Mouse (Mus musculus) lung, postnatal 10 days (tissue): ENCODE results near the gene F7.
A peak's percentile ranks its signal among the peaks of the same experiment; 100 is the strongest.
"Not testable (repeated sequence)": the region's sequence is repeated elsewhere in the genome, so short reads cannot be mapped to it uniquely, and the experiment has no call there.

ENCODE experiments used
- DNase-seq: peaks from one replicate; pipeline ENCODE4 v3.0.0; 2021

The F7 gene

DNA sequence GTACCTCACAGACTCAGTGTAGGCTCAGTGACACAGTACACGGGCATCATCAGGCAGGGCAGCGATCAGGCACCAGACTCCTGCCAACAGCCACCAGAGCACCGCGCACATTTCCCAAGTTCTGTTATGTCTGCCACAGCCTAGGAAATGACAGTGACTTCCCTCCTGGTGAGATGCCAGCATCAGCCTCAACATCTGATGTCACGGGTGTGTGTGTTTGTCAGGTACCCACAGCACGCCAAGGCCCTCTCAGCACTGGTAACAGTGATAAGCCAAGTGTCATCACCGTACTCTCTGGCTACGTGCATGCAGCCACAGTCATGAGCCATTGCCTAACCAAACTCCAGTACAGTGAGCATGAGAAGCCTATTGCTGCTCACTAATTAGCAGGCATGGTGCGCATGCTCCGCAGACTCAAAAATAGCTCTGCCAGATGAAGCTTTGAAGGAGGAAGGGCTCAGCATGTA, 10.5 kb downstream of the F7 start:
- peak; percentile 13 for DNase-seq

DNA sequence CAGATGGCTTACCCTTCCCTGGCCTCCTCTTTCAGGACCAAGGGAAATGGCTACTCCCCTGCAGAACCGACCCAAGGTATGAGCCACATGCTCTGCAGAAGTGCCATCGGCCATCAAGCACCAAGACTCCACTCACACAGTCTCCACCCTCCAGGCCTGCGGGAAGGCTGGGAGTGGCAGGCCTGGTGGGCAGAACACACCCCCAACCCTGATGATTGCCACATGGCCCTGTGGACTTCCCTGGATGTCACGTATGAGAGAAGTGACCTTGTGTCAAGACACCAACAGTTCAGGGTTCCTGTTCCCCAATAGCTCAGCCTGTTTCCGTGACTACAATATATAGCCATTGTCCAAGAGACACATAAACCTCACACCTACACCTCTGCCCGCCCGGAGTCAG, 11.2 kb downstream of the F7 start, which contains the start of gene F10:
F10 (plus strand) TSS at position 294 of the 400 bp plus-strand sequence.
- peak; percentile 34 for DNase-seq

DNA sequence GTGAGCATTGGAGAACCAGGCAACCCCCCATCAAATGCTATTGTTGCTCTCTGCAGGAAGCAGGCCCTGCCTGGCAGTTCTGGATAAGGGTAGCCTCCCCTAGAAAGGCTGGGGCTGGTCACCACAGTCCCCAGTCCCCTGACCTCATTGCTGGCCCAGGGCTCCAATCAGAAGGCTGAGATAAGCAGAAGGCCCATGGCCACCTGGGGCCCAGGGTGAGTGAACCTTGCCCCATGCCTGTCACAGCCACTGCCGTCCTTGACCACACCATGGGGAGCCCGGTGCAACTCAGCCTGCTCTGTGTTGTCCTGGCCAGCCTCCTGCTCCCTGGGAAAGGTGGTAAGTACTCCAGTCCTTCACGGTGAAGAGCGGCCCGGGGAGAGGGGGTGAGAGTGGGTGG, 11.7 kb downstream of the F7 start:
- DNase-seq: no peak

DNA sequence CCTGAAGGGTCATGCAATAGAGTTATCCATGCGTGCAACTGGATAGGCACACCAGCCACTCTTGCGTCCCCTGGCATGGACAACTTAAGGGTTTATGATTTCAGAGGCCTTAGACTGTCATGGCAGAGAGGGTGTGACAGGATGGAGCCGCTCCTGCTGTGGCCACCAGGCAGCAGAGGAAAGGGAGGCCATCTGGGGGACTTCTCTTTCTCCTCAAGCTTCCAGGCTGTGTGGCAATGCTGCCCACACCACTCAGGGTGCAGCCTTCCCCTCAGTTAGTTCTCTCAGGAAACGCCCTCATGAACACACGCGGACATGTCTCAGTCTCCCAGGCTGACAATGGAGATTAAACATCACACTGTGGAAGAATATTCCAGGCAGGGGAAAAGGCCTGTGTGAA, 13.2 kb downstream of the F7 start:
- peak; percentile 13 for DNase-seq

DNA sequence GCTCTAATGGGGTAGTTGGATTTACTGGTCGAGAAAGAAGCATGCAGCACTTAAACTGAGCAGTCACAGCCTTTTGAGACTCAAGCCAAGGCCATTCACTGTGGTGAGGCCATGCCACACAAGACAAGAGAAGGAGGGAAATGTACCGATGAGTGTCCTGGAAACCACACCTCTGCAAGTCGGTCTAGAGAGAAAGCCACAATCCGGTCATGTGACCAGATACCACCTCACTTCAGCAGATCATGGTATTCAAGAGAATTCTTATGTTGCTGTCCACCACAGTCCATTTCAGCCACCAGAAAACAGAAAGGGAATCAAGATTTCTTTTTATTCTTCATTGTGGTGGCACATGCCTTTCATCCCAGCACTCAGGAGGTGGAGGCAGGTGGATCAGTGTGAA, 15.6 kb downstream of the F7 start:
- no peak for DNase-seq

DNA sequence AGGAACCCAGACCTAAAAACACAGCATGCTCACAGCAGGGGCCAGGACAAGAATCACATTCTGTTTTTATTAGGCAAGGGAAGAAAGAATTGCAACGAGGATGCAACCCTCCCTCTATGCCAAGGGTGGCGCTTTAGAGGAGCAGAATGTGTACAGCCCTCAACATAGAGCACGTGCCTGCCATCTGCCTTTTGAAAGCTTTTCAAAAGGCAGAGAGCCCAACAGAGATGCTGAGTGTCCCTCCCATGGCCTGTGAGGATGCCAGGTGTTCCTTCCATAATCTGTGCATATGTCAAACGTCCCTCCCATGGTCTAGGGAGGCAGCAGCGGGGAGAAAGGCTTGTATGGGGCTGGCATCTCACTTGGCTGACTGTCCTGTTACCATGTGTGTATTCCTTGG, 21.8 kb downstream of the F7 start:
- DNase-seq: no peak

DNA sequence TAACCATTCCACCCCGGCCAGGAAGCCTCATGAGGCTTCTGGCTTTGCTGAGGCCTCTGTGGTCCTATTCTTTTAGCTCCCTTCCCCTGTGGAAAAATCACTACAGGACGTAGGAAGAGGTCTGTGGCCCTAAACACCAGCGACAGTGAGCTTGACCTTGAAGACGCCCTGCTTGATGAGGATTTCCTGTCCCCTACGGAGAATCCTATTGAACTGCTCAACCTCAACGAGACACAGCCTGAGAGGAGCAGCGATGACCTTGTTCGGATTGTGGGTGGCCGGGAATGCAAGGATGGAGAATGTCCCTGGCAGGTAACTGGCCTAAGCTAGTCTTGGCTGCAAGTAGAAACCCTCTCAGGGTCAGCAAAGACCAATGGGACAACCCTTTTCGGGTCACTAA, 24.7 kb downstream of the F7 start:
- DNase-seq: no peak

DNA sequence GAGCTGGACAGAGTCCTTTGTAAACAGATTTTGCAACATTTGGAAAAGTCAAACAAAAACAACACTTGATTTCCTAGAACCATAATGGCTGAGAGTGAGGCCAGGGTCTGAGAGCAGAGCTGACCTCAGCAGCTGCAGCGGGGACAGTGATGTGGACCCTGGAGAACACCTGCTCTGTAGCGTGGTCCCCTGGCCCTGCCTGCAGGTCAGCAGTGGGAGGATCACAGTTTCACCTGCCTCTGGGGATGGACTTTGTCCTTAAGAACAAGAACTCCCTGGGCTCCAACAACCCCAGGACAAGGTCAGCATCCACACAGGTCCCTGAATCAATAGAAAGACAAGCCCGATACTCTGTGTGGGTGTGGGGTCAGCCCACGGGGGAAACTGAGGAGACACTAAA, 31.5 kb downstream of the F7 start:
- no peak for DNase-seq

DNA sequence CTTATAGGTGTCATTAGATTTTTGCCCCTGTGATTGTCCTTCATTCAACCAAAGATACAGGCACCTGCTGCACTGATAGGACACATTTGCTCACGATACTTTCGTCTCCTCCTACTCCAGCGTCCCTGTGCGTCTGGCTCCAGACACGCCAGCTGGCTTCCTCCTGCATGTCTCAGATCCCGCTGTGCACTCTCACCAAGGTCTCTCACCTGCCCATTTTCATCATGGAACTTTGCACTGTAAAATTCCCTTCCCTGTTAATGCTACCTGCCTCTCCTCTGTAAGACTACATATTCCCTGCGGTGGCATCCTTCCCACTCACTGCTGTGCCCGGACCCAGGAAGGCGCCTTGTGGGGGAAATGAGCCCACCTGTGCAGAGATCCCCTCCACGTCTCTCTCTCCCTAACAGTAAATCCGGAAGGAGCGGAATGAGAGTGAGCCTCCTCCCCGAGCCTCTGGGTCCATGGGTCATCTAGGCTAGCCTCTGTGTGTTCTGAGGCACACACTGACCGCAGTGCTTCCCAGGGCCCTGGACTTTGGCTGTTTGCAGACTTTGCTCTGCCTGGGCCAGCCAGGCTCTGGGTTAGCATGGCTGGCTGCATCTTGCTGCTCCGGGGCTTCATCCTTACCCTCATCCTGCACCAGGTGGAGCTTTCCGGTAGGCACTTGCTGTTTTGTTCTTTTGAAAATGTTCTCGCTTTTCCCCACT, 34.8 kb downstream of the F7 start, which contains the start of gene Proz:
Proz (plus strand) TSS at position 474 of the 710 bp plus-strand sequence.
- no peak for DNase-seq

DNA sequence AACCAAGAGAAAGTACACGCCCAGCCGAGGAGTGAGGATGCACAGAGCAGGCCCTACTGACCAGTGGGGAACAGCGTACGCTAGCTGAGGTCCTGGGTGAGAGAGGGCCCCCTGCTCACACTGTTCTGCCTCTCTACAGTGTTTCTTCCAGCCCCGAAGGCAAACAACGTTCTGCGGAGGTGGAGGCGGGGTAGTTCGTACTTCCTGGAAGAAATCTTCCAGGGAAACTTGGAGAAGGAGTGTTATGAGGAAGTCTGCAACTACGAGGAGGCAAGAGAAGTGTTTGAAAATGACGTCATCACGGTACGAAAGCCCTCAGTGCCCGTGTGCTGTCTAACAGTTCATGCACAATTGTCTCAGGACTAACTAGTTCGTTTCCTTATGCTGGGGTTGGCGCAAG, 37.3 kb downstream of the F7 start:
- peak; percentile 33 for DNase-seq

DNA sequence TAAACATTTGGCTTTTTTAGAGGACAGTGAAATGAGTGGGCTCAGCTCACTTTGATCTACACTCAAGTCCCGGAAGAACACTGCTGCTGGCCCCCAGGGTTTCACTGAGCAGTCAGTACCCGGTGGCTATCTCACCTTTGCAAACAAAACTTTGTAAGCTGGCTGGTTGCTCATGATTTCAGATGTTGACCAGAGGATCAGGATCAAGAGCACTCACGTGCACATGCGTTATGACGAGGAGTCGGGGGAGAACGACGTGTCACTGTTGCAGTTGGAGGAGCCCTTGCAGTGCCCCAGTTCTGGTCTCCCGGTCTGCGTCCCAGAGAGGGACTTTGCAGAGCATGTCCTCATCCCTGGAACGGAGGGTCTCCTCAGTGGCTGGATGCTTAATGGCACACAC, 47.4 kb downstream of the F7 start:
- no peak for DNase-seq

DNA sequence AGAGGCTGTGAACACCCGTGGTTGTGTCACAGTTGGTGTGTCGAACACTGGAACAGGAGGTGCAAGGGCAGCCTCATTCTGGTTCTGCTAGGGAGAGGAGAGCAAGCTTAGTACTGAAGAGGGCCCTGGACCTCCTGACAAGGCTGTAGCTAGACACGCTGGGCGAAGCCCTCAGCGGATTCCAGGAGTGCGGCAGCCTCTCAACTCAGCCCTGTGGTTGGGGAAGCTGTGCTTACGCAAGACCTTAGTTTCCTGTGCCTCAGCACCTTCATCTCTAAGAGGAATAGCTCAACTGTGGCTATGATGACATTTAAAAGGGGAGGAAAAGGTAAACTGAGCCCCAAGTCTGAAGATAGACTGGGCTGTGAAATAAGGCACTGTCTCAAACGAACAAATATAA, 49.2 kb downstream of the F7 start:
- DNase-seq: peak; percentile 27

DNA sequence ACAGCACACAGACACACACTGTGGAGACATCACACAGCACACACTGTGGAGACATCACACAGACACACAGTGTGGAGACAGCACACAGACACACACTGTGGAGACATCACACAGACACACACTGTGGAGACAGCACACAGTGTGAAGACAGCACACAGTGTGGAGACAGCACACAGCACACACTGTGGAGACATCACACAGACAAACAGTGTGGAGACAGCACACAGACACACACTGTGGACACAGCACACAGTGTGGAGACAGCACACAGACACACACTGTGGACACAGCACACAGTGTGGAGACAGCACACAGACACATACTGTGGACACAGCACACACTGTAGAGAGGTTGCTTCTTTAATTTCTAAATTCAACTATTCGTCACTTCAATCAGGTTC, 49.7 kb downstream of the F7 start:
- DNase-seq: not testable (repeated sequence)

DNA sequence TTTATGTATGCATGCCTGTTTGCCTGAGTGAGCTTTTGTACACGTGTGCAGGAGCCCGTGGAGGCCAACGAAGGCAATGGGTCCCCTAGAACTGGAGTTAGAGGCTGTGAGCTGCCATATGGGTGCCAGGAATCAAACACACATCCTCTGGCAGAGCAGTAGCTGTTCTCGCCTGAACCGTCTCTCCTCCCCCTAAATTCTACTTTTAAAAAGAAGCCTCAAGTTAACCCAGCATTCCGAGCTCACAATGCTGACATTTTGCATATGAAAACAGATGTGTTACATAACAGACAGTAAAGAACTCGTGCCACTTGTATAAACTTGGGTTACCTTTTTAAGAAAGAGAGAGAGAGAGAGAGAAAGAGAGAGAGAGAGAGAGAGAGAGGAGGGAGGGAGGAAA, 51.7 kb downstream of the F7 start:
- no peak for DNase-seq
